Comparison of ENCODE assay signal across 8 mouse cellular contexts in the genomic region with DNA sequence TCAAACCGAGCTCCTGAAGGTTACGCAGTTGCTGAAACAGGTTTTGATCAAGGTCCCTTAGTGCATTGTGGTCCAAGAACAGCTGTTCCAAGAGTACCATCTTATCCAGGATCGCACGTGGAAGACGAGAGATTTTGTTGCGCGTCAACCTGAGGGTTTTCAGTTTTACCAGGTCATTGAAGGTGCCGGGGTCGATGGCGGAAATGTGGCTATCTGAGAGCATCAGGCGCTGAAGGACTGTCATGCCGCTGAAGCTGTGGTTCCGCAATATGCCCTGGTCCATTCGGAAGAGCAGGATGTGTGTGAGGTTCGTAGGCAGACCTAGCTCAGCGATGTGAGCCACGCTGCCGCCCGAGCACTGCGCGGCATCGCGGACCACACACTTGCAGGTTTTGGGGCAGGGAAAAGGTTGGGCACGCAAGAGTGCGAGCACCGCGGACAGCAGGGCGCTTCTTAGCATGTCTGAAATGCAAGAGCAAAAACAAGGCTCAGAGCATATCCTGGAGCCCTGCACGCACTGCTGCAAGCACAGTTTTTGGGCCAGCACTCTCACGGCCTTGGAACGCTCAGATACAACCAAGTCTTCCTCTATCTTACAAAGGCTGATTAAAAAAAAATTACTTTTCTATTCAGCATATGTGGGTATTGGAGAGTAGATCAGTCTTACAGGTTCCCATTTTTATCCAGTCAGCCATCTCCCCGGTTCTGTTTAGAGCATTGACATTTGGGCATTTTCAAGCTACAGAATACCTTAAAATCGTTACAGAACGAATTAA. TPM values are rescaled to one million over a fixed set of nuclear protein-coding genes. Genes with fewer than 3 reads are reported as not detected.
A peak's percentile ranks its signal among the peaks of the same experiment; 100 is the strongest.
DNase-seq lines count a peak whose midpoint lies in the region; ATAC-seq and TF ChIP-seq lines count a peak whose summit lies in the region.

No protein-coding gene starts in this region.

- peak overlapping the region; percentile 68; the same call in 1 of the 2 replicates for H3K9ac ChIP-seq in embryonic facial prominence, embryonic 13.5 days
- peak overlapping the region; percentile 55; the same call in 1 of the 2 replicates for H3K9ac ChIP-seq in liver, postnatal 0 days (replicated peaks)

- H3K4me1 ChIP-seq in embryonic facial prominence, embryonic 13.5 days, result peaks cover 19% of the 10 kb centered on the region
- peaks cover 19% of the 10 kb centered on the region for H3K4me1 ChIP-seq in liver, postnatal 0 days (ENCODE audit: insufficient read depth)

- ATAC-seq in embryonic facial prominence, embryonic 13.5 days (ENCODE audit: insufficient number of reproducible peaks, insufficient read depth, low FRiP score, low TSS enrichment, low read depth), result no peak
- ATAC-seq in liver, postnatal 0 days, result peak; percentile 18

- 4% methylated on average over 34 of the region's 34 CpGs for WGBS in embryonic facial prominence, embryonic 13.5 days
- WGBS in liver, postnatal 0 days (ENCODE audit: insufficient replicate concordance), result 3% methylated on average over 34 of the region's 34 CpGs

- no peak for TF ChIP-seq EP300 in liver, postnatal 0 days (IDR thresholded peaks at IDR 0.05; ENCODE audit: low read depth)

- H3K9me3 ChIP-seq in embryonic facial prominence, embryonic 13.5 days, result no peaks in the 10 kb centered on the region
- H3K9me3 ChIP-seq in liver, postnatal 0 days (ENCODE audit: low read length), result no peaks in the 10 kb centered on the region

- TF ChIP-seq CTCF in layer of hippocampus, adult 2 months (conservative IDR thresholded peaks at IDR 0.05), result no peak
- no peak for TF ChIP-seq CTCF in liver, postnatal 0 days (IDR thresholded peaks at IDR 0.05; ENCODE audit: low read depth)

- H3K27me3 ChIP-seq in embryonic facial prominence, embryonic 13.5 days, result peaks cover 64% of the 10 kb centered on the region
- peaks cover 35% of the 10 kb centered on the region for H3K27me3 ChIP-seq in liver, postnatal 0 days (ENCODE audit: insufficient read depth, low read length)

- DNase-seq in layer of hippocampus, adult 2 months (ENCODE audit: low spot score in 2 of 2), result no peak
- DNase-seq in layer of hippocampus, adult 9-11 months, result no peak
- DNase-seq in ZHBTc4 (ENCODE audit: low read depth, low spot score) (peak; percentile 61), adipocyte (ENCODE audit: low spot score) (no peak)
- peak; percentile 50 for DNase-seq in induced T-regulatory cell, adult 2 months (ENCODE audit: low read depth)
- DNase-seq in liver, postnatal 0 days, result no peak
- peak; percentile 47 for DNase-seq in retina, postnatal 1 day

- no peaks in the 10 kb centered on the region for H3K36me3 ChIP-seq in embryonic facial prominence, embryonic 13.5 days
- H3K36me3 ChIP-seq in liver, postnatal 0 days (replicated peaks; ENCODE audit: insufficient read depth, low read length), result no peaks in the 10 kb centered on the region; the same call in 1 of the 2 replicates

- H3K4me3 ChIP-seq in layer of hippocampus, adult 2 months, result peak overlapping the region; percentile 69
- H3K4me3 ChIP-seq in embryonic facial prominence, embryonic 13.5 days, result peak overlapping the region; percentile 54
- H3K4me3 ChIP-seq in liver, postnatal 0 days (ENCODE audit: low read depth, low read length), result peak overlapping the region; percentile 63

- H3K27ac ChIP-seq in layer of hippocampus, adult 2 months, result peak overlapping the region; percentile 63
- H3K27ac ChIP-seq in embryonic facial prominence, embryonic 13.5 days, result no peak overlapping the region
- H3K27ac ChIP-seq in liver, postnatal 0 days (ENCODE audit: low read depth), result no peak overlapping the region

- H3K4me2 ChIP-seq in embryonic facial prominence, embryonic 13.5 days, result peak overlapping the region; percentile 99
- H3K4me2 ChIP-seq in liver, postnatal 0 days (ENCODE audit: low read depth, low read length), result peak overlapping the region; percentile 95

RNA-seq across cellular contexts. Expression of a gene that starts 1.0 kb away (rescaled TPM):
- total RNA-seq in layer of hippocampus, adult 2 months (2021), result 1 to 10 TPM; 2.3 TPM
- 1.1 and 1.6 TPM in 2 replicates for polyA plus RNA-seq in embryonic facial prominence, embryonic 13.5 days (2015; fragmentation: Nextera tagmentation; extraction: Ambion mirVana)
- 17.5 and 17.7 TPM in 2 replicates for polyA plus RNA-seq in liver, postnatal 0 days (2015; fragmentation: Nextera tagmentation; extraction: Ambion mirVana)

RNA-seq across cellular contexts. Expression of a gene that starts 26.5 kb away (rescaled TPM):
- total RNA-seq in layer of hippocampus, adult 2 months (2021), result under 1 TPM in 1 of 2 experiments, not detected in 1; 0.10 TPM
- polyA plus RNA-seq in embryonic facial prominence, embryonic 13.5 days (2015; fragmentation: Nextera tagmentation; extraction: Ambion mirVana), result 1.1 and 1.4 TPM in 2 replicates
- polyA plus RNA-seq in liver, postnatal 0 days (2015; fragmentation: Nextera tagmentation; extraction: Ambion mirVana), result 0.11 TPM in 2 replicates

RNA-seq across cellular contexts. Expression of a gene that starts 42.3 kb away (rescaled TPM):
- total RNA-seq in layer of hippocampus, adult 2 months (2021), result not detected
- 0.10 TPM in 1 of 2 replicates, not detected in the other for polyA plus RNA-seq in embryonic facial prominence, embryonic 13.5 days (2015; fragmentation: Nextera tagmentation; extraction: Ambion mirVana)
- polyA plus RNA-seq in liver, postnatal 0 days (2015; fragmentation: Nextera tagmentation; extraction: Ambion mirVana), result 10.9 and 12.0 TPM in 2 replicates

Comparison
In these comparisons a context has a peak if more than half of its experiments do, and no peak if none do; other contexts are left out.
1. DNase-seq: peak in ZHBTc4 (single experiment), induced T-regulatory cell, adult 2 months (single experiment) and retina, postnatal 1 day (single experiment); none in layer of hippocampus, adult 2 months (0 of 2), layer of hippocampus, adult 9-11 months (single experiment), liver, postnatal 0 days (single experiment) and adipocyte (single experiment).
2. RNA of a gene that starts 42.3 kb away (polyA plus RNA-seq): 10.9 to 12.0 TPM in liver, postnatal 0 days; 0.10 TPM in embryonic facial prominence, embryonic 13.5 days; every median in the first group is over 10 times any median in the second.
3. Peak in every context shown above with its lines, with median percentiles within 50 percentile points of each other: H3K4me3 ChIP-seq.